In genomic region chr17:47332664-47333063, GRCm38 (mm10) we compare ENCODE assay signal across 8 mouse cellular contexts. TPM values are rescaled to one million over a fixed set of nuclear protein-coding genes. Genes with fewer than 3 reads are reported as not detected.
DNase-seq lines count a peak whose midpoint lies in the region; ATAC-seq and TF ChIP-seq lines count a peak whose summit lies in the region.
"Not testable (repeated sequence)": the region's sequence is repeated elsewhere in the genome, so short reads cannot be mapped to it uniquely, and the experiment has no call there.

No protein-coding gene starts in this region.

- not testable (repeated sequence) for H3K4me2 ChIP-seq in forebrain, embryonic 13.5 days
- peak overlapping the region; percentile 39 for H3K4me2 ChIP-seq in liver, embryonic 13.5 days

- peak; percentile 26; the same call in 1 of the 2 replicates for TF ChIP-seq CTCF in bone marrow, adult 2 months (IDR thresholded peaks at IDR 0.05; ENCODE audit: control insufficient read depth, insufficient read depth, low read length)

- peak; percentile 20 for DNase-seq in heart, postnatal 4 days
- DNase-seq in kidney, postnatal 10 days, result peak; percentile 42
- not testable (repeated sequence) for DNase-seq in liver, embryonic 13.5 days
- DNase-seq in lung, postnatal 36 days, result peak; percentile 33
- peak; percentile 13 for DNase-seq in thymus, postnatal 0 days (ENCODE audit: low spot score)

- H3K9me3 ChIP-seq in forebrain, embryonic 13.5 days (replicated peaks); liver, embryonic 13.5 days (replicated peaks): not testable (repeated sequence)

- not testable (repeated sequence) for H3K9ac ChIP-seq in forebrain, embryonic 13.5 days; liver, embryonic 13.5 days

- not testable (repeated sequence) for H3K27ac ChIP-seq in bone marrow, adult 2 months (ENCODE audit: control insufficient read depth, insufficient read depth, low read depth, low read length, poor library complexity); forebrain, embryonic 13.5 days; liver, embryonic 13.5 days

- not testable (repeated sequence) for H3K4me3 ChIP-seq in bone marrow, adult 2 months (replicated peaks; ENCODE audit: control insufficient read depth, low read depth, low read length); forebrain, embryonic 13.5 days; liver, embryonic 13.5 days (replicated peaks)

- H3K36me3 ChIP-seq in forebrain, embryonic 13.5 days (ENCODE audit: poor library complexity, severe bottlenecking), result peaks cover 56% of the 10 kb centered on the region
- not testable (repeated sequence) for H3K36me3 ChIP-seq in liver, embryonic 13.5 days

- peaks cover 46% of the 10 kb centered on the region for H3K27me3 ChIP-seq in forebrain, embryonic 13.5 days
- H3K27me3 ChIP-seq in liver, embryonic 13.5 days, result not testable (repeated sequence)

- not testable (repeated sequence) for TF ChIP-seq POLR2A in bone marrow, adult 2 months (IDR thresholded peaks at IDR 0.05; ENCODE audit: borderline replicate concordance, control insufficient read depth, low read depth, low read length)

- peak; percentile 71 for ATAC-seq in CD4-positive, CD25-positive, alpha-beta regulatory T cell, adult 4 months
- peak; percentile 22; the same call in 1 of the 2 replicates for ATAC-seq in forebrain, embryonic 13.5 days
- ATAC-seq in liver, embryonic 13.5 days (ENCODE audit: low read depth), result not testable (repeated sequence)

- not testable (repeated sequence) for H3K4me1 ChIP-seq in bone marrow, adult 2 months (ENCODE audit: control insufficient read depth, insufficient read depth, low read length); liver, embryonic 13.5 days (replicated peaks)
- H3K4me1 ChIP-seq in forebrain, embryonic 13.5 days, result peaks cover 28% of the 10 kb centered on the region

- 24% methylated on average over 5 of the region's 5 CpGs for WGBS in bone marrow, adult 2 months
- WGBS in forebrain, embryonic 13.5 days, result 30% methylated on average over 5 of the region's 5 CpGs
- WGBS in liver, embryonic 13.5 days (ENCODE audit: insufficient replicate concordance), result 30% methylated on average over 5 of the region's 5 CpGs

RNA-seq across cellular contexts. Expression of gene Mrps10, which starts 36.0 kb away (rescaled TPM):
- polyA plus RNA-seq in CD4-positive, CD25-positive, alpha-beta regulatory T cell, adult 4 months (2017; shearing (Covaris generic)), result 10 to 100 TPM; 29.1 to 37.6 TPM
- 18.4 and 31.9 TPM in 2 replicates for polyA plus RNA-seq in bone marrow, adult 2 months (2011; ENCODE audit: insufficient read depth, insufficient read length, low replicate concordance, missing spikeins)
- 74.0 and 78.7 TPM in 2 replicates for polyA plus RNA-seq in forebrain, embryonic 13.5 days (2015; fragmentation: Nextera tagmentation; extraction: Ambion mirVana)
- total RNA-seq in heart, postnatal 4 days (2021), result 10 to 100 TPM; 31.9 to 35.4 TPM
- polyA plus RNA-seq in liver, embryonic 13.5 days (2015; fragmentation: Nextera tagmentation; extraction: Ambion mirVana), result 61.2 and 61.6 TPM in 2 replicates
- 69.0 and 70.6 TPM in 2 replicates for polyA plus RNA-seq in thymus, postnatal 0 days (2015; fragmentation: Nextera tagmentation; extraction: Ambion mirVana)

RNA-seq across cellular contexts. Expression of gene Guca1b, which starts 52.5 kb away (rescaled TPM):
- 1 to 10 TPM; 2.0 to 3.2 TPM for polyA plus RNA-seq in CD4-positive, CD25-positive, alpha-beta regulatory T cell, adult 4 months (2017; shearing (Covaris generic))
- 0.61 and 1.2 TPM in 2 replicates for polyA plus RNA-seq in bone marrow, adult 2 months (2011; ENCODE audit: insufficient read depth, insufficient read length, low replicate concordance, missing spikeins)
- polyA plus RNA-seq in forebrain, embryonic 13.5 days (2015; fragmentation: Nextera tagmentation; extraction: Ambion mirVana), result 0.20 and 0.36 TPM in 2 replicates
- total RNA-seq in heart, postnatal 4 days (2021), result under 1 TPM in 1 of 2 experiments, not detected in 1; 0.17 TPM
- polyA plus RNA-seq in liver, embryonic 13.5 days (2015; fragmentation: Nextera tagmentation; extraction: Ambion mirVana), result 0.43 and 0.58 TPM in 2 replicates
- polyA plus RNA-seq in thymus, postnatal 0 days (2015; fragmentation: Nextera tagmentation; extraction: Ambion mirVana), result 0.40 and 0.57 TPM in 2 replicates
